Mouse (Mus musculus): ENCODE data around the gene Fam110a.
"Not testable (repeated sequence)": the region's sequence is repeated elsewhere in the genome, so short reads cannot be mapped to it uniquely, and the experiment has no call there.

Gene Fam110a

DNA sequence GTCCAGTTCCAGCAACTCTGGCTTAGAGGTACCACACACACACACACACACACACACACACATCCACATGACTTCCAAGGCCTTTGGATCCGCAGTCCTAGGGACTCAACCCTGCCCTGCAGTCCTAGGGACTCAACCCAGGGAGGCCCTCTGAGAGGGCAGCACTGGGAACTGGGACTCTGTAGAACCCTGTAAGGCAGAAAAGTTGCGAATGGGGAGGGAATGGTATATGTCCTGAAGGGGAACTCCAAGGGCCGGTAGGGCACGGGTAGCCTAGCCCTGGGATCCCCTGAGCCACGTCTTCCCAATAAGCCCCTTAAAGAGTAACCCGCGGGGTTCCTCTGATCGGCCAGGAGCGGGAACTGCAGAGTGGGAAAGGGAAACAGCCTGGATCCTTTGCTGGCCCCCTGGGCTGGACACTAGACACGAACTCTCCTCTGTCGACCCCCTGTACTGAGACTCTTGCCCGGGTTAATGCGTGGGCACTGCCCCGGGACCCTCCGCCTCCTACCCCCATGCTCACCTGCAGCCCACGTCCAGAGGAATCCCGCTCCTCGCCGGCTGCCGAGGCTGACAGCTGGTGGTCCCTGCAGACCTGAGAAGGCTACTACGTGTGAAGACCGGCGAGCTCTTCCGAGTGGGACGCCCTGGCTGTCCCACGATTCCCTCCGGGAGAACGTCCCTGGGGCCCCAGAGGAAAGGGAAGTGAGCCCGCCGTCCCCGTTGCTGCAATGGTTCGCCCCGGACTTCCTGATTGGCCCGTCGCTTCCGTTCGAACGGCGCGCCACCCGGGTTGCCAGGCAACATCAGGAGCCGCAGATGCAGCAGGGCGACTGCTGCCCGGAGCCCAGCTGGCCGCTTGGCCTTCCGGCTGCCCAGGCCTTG, at the start of gene Fam110a:
TSS of gene Fam110a (minus strand) at position 750 of the 885 bp plus-strand sequence.
- peak; percentile 94 for DNase-seq

DNA sequence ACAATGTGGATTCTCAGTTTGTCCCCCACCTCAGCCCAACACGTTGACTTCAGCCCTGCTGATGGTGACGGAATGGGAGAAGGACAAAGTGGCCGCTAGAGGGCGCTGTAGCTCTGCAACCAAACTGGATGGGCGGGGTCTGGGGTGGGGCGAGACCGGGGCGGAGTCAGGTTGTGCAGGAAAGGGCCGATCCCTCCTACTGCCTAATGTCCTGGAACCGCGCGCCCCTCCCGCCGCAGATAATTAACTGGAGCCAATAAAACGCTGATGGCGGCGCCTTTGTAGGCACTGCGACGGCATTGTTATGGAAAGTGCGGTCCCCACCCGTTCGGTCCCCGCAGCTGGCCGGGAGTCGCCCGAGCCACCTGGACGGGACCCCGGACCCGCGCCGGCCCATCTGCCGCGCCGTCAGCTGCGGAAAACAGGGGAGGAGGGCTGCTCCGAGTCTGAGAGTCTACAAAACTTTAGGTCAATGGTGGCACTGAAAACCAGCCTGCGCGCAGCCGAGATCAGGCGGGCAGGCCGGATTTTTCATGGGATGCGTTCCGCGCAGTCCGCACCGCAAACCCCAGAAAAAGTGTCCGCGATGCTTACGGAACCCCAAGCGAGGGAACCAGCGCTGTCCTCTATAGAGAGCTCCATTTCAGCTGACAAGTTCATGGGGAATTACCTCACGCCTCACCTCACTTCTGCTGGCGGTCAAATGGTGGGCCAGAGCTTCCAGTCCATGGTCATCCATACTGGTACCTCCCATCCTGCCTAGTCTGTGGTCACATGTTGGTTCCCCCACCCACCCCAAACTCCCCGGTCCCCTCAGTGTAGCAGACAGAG, 49.4 kb upstream of the Fam110a start:
- peak; percentile 96 for DNase-seq

DNA sequence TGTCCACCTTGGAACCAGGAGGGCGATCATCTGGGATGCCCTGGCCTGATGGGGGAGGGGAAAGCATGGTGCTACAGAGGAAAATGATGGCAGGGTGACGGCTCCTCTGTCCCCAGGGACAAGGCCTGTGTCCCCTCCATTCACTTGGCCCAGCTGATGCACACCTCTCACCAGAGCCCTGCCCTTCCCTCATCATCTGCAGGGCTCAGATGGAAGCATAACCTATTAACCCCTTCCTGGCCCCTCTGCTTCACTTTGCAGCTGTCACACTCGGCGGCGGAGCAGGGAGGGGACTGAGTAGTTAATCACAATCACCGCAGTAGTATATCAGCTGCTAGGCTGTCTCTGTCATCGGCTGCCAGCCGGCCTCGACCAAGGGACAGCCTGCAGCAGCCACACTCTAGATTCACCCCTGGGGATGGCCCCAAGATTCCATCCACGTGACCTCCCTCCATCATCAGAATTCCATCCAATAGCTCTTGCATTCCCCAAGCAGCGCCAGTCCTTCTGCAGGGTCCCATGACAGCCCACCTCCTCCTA, 44.9 kb upstream of the Fam110a start:
- DNase-seq = peak; percentile 46

DNA sequence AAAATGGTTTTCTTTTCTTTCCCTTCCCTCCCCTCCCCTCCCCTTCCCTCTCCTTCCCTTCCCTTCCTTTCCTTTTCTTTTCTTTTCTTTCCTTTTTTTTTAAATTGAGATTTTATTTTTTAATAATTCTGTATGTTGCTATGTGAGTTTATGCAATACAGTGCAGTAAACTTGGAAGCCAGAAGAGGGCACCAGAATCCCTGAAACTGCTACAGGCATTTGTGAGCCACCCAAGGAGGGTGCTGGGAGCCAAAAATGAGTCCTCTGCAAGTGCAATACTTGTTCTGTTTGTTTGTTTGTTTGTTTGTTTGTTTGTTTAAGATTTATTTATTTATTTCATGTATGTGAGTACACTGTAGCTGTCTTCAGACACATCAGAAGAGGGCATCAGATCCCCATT, 42.0 kb upstream of the Fam110a start:
- DNase-seq = no peak

- peak; percentile 71 for DNase-seq
Observed at GRCm38 (mm10) chr2:152020255-152020654, 40.2 kb upstream of the Fam110a start.

- no peak for DNase-seq
Observed at GRCm38 (mm10) chr2:152016666-152017065, 36.6 kb upstream of the Fam110a start.

DNA sequence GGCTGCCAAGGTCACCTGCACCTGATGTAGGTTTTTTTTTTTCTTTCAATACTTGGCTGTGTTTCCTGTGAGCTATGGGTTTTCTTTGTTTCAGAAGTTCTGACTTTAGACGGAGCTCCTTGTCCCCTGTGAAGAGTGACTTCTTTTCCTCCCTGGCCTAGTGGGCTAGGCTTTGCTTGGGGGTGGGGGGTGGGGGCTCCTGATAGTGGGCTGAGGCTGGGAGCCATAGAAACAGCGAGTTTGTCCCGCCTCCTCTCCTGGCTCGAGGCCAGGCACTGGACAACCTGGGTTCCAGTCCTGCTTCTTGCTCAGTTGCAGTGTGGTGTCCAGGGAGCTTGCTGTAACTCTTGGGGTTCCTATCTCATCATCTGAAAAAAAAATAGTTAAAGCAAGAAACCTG, 36.0 kb upstream of the Fam110a start:
- no peak for DNase-seq

GRCm38 (mm10) chr2:152012701-152013100, 32.7 kb upstream of the Fam110a start:
- no peak for DNase-seq

GRCm38 (mm10) chr2:152012222-152012621, 32.2 kb upstream of the Fam110a start:
- DNase-seq = no peak

DNA sequence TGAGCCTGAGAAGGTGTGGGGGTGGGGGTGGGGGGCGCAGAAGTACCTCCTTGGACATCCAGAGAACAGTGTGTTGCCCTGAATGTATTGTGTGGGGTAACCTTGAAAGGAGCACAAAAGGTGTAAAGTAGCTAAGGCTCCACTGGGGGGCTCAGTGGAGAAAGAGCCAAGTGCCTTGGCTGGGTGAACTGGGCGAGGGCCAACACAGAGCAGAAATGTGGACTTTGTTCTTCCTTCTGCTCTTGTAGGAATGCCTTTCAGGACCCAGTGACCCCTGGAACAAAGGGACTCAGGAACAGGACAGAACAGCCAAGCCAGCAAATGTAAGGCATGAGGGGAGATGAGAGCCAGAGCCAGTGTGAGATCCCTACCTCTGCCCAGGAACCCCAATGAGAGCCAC, 31.7 kb upstream of the Fam110a start:
- peak; percentile 45 for DNase-seq

GRCm38 (mm10) chr2:152010661-152011060, 30.6 kb upstream of the Fam110a start:
- no peak for DNase-seq

- DNase-seq = no peak
Observed at GRCm38 (mm10) chr2:152010251-152010650, 30.2 kb upstream of the Fam110a start.

DNA sequence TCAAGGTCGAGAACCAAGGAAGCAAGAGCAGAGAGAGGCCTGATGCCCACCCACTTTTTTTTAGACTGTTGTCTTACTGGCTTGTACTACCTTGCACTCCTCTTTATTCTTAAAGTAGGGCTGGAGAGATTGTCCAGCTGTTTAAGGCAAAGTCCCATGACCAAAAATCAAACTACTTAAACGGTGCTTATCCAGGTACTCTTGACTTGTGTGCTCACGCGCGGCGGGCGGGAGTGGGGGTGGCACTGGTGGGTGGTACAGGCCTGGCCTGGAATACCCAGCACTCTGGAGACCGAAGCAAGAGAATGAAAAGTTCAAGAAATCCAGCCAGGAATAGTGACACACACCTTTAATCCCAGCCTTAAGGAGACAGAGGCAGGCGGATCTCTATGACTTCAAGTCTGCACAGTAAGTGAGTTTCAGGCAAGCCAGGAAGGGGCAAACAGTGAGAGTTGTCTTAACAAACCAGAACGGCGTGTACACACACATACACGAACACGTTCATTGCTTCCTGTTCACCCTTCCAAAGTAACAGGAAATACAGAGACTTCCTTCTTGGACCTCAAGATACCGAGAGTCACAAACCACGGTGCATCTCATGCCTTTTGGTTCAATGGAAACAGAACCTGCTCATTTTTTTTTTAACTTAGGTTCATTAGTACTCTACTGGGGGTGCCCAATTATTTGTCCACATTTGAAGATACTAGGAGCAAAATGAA, 29.2 kb upstream of the Fam110a start:
- no peak for DNase-seq

DNA sequence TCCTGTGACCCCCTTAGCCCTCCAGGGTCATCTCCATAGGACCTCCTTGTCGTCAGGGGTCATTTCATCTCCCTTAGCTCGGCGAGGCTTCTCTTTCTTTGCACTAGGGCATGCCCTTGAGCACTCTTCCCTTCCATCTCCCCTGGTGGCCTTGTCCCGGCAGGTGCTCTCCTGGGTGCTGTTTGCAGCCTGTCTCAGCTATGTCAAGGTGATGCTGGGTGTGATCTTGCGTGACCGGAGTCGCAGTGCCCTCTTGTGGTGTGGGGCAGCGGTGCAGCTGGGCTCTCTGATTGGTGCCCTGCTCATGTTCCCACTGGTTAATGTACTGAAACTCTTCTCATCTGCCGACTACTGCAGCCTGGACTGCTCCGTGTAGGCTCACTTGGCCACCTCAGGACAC, 27.8 kb upstream of the Fam110a start:
- DNase-seq = no peak

DNA sequence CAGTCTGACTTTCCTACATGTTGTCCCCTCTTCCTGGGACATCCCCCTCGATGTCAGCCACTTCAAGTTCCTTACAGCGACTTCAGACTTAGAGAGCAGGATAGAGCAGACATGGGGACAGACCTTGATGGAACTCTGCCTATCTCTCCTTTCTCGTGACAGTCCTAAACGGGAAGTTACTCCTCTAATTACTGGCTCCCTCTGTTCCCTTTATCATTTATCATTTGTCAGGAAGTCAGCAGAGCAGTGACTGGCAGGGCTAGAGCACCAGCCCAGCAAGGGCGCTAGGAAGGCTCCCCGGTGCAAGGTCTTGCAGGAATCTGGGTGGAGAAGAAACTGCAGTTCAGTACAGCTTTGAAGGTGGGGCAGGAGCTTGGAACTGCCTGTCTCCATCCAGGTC, 22.5 kb upstream of the Fam110a start:
- DNase-seq = no peak

GRCm38 (mm10) chr2:152000735-152001134, 20.7 kb upstream of the Fam110a start:
- no peak for DNase-seq

- DNase-seq = no peak
Observed at GRCm38 (mm10) chr2:152000291-152000679, 20.3 kb upstream of the Fam110a start.

GRCm38 (mm10) chr2:151999669-152000290, 19.8 kb upstream of the Fam110a start:
- no peak for DNase-seq

DNA sequence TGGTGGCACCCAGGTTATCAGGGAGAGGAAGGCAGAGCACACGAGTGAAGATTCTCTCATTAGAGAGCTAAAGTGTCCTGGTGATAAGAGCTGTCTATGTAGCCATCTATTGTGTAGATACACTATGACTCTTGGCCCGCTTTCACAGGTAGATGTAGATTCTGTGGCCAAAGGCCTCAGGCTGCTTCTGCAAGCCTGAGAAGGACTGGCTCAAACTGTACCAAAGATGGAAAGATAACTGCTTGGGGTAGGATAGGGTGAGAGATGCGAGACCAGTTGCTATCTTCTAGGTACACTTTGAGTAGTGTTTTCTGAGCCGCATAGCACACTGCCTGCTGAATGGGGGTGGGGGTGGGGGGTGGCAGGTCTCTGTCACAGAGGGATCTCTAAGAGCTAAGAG, 18.9 kb upstream of the Fam110a start:
- no peak for DNase-seq

- no peak for DNase-seq
Observed at GRCm38 (mm10) chr2:151998505-151998899, 18.5 kb upstream of the Fam110a start.

GRCm38 (mm10) chr2:151997776-151998504, 17.9 kb upstream of the Fam110a start:
- no peak for DNase-seq

- DNase-seq = not testable (repeated sequence)
Observed at GRCm38 (mm10) chr2:151997190-151997575, 17.2 kb upstream of the Fam110a start.

All from embryo, embryonic 11 days (tissue).